In the genomic region with DNA sequence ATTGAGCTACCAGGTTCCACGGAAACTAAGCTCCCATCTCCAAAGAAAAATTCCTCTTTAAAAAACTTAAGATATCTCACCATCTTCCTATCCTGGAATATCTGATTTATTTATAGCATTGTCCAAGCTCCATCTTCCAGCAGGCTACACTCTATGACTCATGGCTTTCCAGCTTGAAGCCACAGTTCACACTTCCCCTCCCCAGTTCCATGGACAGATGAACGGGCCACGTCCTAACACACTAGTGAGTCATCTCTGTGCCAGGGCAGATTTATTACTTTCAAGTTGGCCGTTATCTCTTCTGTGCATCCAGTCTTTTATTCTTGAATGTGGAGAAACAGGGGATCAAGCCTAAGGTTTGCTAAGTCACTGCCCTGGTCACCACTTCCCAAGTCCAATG, we compare ENCODE assay signal across 23 mouse cellular contexts.
DNase-seq lines count a peak whose midpoint lies in the region; ATAC-seq lines count a peak whose summit lies in the region.
"Had no signal": no experiment of that assay in that cellular context is flagged by ENCODE, and none has a peak within 500 bp of the region (broad histone marks: within the 10 kb centered on the region; RNA-seq: fewer than 3 reads in every experiment).

No protein-coding gene starts in this region.

- H3K4me2 ChIP-seq in hindbrain, embryonic 11.5 days (replicated peaks; ENCODE audit: low read depth, low read length): no peak overlapping the region
- H3K4me2 ChIP-seq: embryonic facial prominence, embryonic 15.5 days; heart, embryonic 12.5 days; liver, embryonic 11.5 days; midbrain, embryonic 12.5 days; neural tube, embryonic 15.5 days had no signal

- H3K9ac ChIP-seq in hindbrain, embryonic 11.5 days (ENCODE audit: low read depth, low read length): no peak overlapping the region
- H3K9ac ChIP-seq: embryonic facial prominence, embryonic 15.5 days; heart, embryonic 12.5 days; midbrain, embryonic 12.5 days; neural tube, embryonic 15.5 days had no signal

- ATAC-seq in frontal cortex, adult (ENCODE audit: low TSS enrichment): peak; percentile 80
- ATAC-seq in hindbrain, embryonic 11.5 days (ENCODE audit: low FRiP score): no peak
- ATAC-seq: CD4-positive, CD25-positive, alpha-beta regulatory T cell, adult 4 months; hindbrain, embryonic 16.5 days; intestine, postnatal 0 days had no signal

- H3K27ac ChIP-seq in hindbrain, embryonic 11.5 days (ENCODE audit: low read depth, low read length): no peak overlapping the region
- H3K27ac ChIP-seq: embryonic facial prominence, embryonic 15.5 days; forebrain, embryonic 10.5 days; limb, embryonic 10.5 days; macrophage; midbrain, embryonic 12.5 days; neural tube, embryonic 15.5 days had no signal

- no peak overlapping the region for H3K4me3 ChIP-seq in hindbrain, embryonic 11.5 days (ENCODE audit: low read depth, low read length)
- H3K4me3 ChIP-seq: embryonic facial prominence, embryonic 15.5 days; forebrain, embryonic 10.5 days; heart, embryonic 12.5 days; limb, embryonic 10.5 days; midbrain, embryonic 12.5 days; neural tube, embryonic 15.5 days had no signal

- no peaks in the 10 kb centered on the region for H3K27me3 ChIP-seq in hindbrain, embryonic 11.5 days (ENCODE audit: control insufficient read depth, insufficient read depth, low read length)
- H3K27me3 ChIP-seq: embryonic facial prominence, embryonic 15.5 days; heart, embryonic 12.5 days; midbrain, embryonic 12.5 days; neural tube, embryonic 15.5 days had no signal

- no peak for DNase-seq in frontal cortex, postnatal 14 days (ENCODE audit: low spot score in 2 of 2)
- DNase-seq in right cerebral cortex, adult 18-20 months: peak; percentile 53
- no peak for DNase-seq in right cerebral cortex, postnatal 14 days
- peak; percentile 50 for DNase-seq in adrenal gland, adult 8-10 months
- peak; percentile 28 for DNase-seq in telencephalon, adult 2 months (ENCODE audit: low read depth, low spot score)
- DNase-seq in testis, postnatal 14 days (ENCODE audit: low spot score): no peak
- DNase-seq in hindbrain, embryonic 11.5 days (ENCODE audit: low spot score): no peak
- DNase-seq: cerebellum, postnatal 10 days; embryo, embryonic 11 days; right cerebral cortex, postnatal 4 days had no signal

- no peaks in the 10 kb centered on the region for H3K9me3 ChIP-seq in hindbrain, embryonic 11.5 days (ENCODE audit: control insufficient read depth, low read length)
- H3K9me3 ChIP-seq: embryonic facial prominence, embryonic 15.5 days; forebrain, embryonic 10.5 days; heart, embryonic 12.5 days; limb, embryonic 10.5 days; midbrain, embryonic 12.5 days; neural tube, embryonic 15.5 days had no signal

- no peaks in the 10 kb centered on the region for H3K36me3 ChIP-seq in hindbrain, embryonic 11.5 days (ENCODE audit: control insufficient read depth, insufficient read depth, low read length)
- H3K36me3 ChIP-seq: embryonic facial prominence, embryonic 15.5 days; forebrain, embryonic 10.5 days; G1E; heart, embryonic 12.5 days; limb, embryonic 10.5 days; midbrain, embryonic 12.5 days had no signal

- no peaks in the 10 kb centered on the region for H3K4me1 ChIP-seq in hindbrain, embryonic 11.5 days (replicated peaks; ENCODE audit: control insufficient read depth, insufficient read depth, low read length)
- H3K4me1 ChIP-seq: embryonic facial prominence, embryonic 15.5 days; forebrain, embryonic 10.5 days; heart, embryonic 12.5 days; limb, embryonic 10.5 days; neural tube, embryonic 15.5 days had no signal

- WGBS in hindbrain, embryonic 11.5 days: 92% methylated on average over 4 of the region's 4 CpGs

Comparison
In these comparisons a context has a peak if more than half of its experiments do, and no peak if none do; other contexts are left out.
1. DNase-seq: peak in right cerebral cortex, adult 18-20 months (single experiment), adrenal gland, adult 8-10 months (single experiment) and telencephalon, adult 2 months (single experiment); none in frontal cortex, postnatal 14 days (0 of 2), right cerebral cortex, postnatal 14 days (single experiment), testis, postnatal 14 days (single experiment) and hindbrain, embryonic 11.5 days (single experiment).